Mouse (Mus musculus): ENCODE results near the gene Cpne5.
"Not testable (repeated sequence)": the region's sequence is repeated elsewhere in the genome, so short reads cannot be mapped to it uniquely, and the experiment has no call there.

The Cpne5 gene

DNA sequence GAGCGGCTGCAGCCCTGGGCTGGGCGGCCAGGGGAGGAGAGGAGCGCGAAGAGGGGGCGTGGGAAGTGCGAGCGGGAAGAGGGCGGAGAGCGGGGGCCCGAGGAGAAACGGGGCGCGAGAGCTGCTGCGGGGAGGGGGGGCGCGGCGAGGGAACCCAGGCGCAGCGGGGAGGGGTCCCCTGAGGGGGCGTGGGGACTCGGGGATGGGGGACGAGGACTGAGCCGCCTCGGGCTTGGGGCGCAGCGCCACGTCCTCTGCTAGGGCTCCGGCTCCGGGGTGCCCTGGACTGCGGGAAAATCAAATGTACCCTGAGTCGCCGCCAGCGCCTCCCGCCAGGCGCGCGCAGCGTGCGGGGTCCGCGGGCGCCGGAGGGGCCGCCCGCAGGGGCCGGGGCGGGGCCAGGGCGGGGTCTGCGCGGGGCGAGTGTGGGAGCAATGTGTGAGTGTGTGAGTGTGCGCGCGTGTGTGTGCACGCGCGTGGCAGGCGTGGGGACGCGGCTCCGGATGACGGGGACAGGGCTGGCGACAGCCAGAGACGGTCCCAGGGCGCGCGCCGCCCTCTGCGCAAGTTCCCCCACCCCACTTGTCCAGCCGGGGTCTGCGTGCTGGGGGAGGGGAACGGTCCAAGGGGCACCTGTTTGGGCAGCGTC, at the start of gene Cpne5:
Cpne5 (minus strand) TSS at position 396 of the 649 bp plus-strand sequence.
- DNase-seq (ENCODE audit: low read depth): no peak

DNA sequence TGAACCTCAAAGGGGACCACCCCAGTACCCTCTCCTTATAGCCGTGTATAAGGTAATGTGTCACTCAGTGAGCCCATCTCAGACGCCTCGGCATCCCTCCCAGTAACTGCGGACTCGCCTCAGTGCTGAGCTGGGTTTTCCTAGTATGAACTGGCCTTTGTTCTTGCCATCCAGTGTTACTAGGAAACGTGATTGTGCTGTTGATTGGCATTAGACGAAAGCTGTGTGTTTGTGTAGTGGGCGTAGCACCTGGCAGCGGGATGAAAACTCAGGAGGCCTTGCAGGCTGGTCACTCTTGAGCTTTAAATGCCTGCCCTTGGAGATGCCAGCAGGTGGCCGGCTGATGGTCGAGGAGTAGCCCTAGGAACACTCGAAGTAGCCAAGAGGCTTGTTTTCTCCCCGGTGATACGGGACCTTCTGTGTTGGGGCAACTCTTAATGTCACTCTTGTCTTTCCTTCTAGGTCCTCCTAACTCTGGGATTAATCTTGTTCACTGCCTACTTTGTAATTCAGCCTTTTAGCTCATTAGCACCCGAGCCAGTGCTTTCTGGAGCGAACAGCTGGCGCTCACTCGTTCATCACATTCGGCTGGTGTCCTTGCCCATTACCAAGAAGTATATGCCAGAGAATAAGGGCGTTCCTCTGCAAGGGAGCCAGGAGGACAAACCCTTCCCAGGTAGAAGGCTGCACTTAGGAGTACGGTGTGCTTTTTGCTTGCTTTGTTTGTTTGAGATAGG, 44.4 kb upstream of the Cpne5 start:
- DNase-seq (ENCODE audit: low read depth): no peak

DNA sequence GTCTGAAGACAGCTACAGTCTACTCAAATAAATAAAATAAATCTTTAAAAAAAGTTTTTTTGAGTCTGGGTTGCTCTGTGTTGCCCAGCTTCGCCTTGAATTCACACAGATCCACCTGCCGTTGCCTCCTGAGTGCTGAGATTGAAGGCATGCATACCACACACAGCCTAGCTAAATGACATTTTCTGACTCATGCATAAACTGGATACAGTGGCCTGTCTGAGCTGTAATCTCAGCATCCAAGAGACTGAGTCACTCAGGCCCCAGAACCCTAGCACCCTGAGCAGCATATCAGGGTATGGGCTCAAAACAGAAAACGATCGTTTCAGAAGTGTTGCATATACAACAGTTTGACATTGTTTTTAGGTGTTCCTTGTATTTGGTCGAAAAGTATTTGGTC, 43.6 kb upstream of the Cpne5 start:
- no peak for DNase-seq (ENCODE audit: low read depth)

DNA sequence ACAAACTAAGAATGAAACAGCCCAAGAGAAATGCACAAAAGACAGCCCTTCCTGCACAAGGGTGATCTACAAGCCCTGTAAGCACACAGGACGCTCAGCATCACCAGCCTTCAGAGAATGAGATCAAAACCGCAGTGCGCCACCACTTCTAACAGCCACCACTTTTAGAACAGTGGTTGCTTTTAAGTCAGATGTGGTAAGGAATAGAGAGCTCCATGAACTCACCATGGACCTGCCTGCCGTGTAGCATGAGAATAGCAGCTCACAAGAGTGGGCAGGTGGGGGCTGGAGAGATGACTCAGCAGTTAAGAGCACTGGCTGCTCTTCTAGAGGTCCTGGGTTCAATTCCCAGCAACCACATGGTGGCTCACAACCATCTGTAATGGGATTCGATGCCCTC, 42.5 kb upstream of the Cpne5 start:
- peak; percentile 94 for DNase-seq (ENCODE audit: low read depth)

DNA sequence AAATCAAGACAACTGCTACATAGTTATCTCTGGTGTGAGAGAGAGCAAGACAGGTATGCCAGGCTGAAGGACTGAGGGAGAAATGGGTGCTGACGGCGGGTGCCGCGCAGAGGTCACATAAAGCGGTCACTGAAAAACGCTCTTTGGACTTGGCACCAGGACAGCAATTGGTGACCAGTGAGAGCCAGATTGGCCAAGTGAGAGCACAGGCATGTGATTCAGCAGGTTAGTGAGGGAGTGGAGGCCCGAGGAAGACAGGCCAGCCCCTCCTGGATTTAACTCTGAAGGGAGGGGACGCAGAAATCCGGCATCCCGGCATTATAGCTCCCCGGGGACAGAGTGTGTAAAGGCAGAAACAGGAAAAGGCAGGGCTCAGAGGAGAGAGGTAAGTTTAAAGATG, 35.9 kb upstream of the Cpne5 start:
- no peak for DNase-seq (ENCODE audit: low read depth)

DNA sequence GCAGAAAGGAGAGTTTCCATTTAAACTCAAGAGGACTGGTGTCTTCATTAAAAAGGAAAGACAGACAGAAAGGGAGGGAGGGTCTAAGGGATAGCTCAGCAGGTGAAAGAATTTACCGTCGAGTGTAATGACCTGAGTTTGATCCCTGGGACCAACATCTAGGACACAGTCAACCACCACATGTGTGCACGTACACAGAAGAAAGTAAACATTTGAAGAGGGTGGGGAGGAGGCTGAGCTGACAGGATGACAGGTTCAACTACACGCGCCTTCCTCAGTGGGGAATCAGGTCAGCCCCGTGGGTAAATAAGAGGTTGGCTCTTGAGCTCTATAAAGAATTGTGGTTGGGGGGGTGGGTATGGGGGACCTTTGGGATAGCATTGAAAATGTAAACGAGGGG, 35.2 kb upstream of the Cpne5 start:
- no peak for DNase-seq (ENCODE audit: low read depth)

DNA sequence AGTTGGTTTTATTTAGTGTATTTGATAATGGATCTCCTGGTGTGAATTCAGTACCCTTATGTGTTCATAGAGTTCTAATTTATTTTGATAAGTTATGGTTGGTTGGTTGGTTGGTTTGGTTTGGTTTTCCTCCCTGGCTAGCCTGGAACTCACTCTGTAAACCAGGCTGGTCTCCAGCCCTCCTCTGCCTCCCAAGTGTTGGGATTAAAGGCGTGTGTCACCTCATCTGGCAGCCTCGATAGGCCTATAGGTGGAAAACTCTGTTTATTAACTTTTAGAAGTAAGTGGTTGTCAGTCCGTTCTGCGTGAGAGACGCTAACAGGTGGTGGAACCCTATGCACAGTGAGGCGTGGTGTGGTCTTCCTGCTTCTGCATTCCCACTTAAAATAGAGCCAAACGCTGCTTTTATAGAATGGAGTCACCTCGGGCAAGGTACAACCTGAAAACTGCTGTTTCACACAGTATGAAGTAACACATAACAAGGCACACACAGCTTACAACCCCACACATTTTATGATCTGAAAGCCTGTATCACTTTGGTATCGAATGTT, 32.3 kb upstream of the Cpne5 start:
- DNase-seq (ENCODE audit: low read depth): no peak

DNA sequence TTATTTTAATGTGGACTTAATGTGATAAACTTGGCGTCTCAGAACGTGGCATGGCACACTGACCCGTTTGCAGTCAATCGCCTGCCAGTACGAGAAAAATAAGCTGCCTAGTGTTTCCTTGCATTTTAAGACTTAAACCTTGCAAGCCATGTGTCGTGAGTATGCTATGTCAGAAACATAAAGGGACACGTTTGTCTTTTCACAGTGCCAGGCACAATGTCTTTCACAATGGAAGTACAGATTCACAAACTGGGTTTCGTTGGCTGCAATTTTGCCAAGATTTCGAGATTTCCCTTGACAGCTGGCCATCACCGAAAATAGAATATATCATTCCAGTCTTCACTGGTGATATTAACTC, 31.4 kb upstream of the Cpne5 start:
- DNase-seq (ENCODE audit: low read depth): no peak

DNA sequence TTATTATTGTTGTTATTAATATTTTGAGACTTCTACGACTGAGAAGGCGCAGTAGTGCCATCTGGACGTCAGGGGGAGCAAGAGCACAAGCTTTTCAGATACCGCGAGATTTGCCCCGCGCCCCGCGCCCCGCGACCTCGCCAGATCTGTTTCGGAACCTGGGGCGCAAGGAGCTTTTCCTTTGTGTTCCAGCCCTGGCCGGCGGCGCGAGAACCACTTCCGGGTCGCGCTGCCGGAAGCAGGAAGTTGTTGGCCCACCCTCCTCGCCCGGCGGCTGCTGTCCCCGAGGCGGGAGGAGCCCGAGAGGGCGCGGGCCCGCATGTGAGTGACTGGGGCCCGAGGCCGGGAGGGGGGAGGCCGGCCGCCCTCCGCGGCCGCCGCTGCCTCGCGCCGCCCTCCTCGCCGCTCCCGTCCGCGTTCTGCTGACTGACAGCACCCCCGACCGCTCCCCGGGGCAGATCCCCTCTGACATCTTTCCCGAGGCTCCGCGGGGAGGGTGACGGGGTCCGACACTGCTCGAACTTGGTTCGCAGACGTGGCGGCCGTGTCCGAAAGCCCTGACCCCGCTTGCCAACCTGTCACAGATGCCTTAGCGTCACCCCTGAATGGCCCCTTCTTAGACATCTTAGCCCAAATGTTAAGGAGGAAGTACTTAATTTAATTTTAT, 30.8 kb upstream of the Cpne5 start, which contains the start of gene BC004004:
BC004004 (plus strand) TSS at position 107 of the 667 bp plus-strand sequence.
- DNase-seq (ENCODE audit: low read depth): peak; percentile 94

DNA sequence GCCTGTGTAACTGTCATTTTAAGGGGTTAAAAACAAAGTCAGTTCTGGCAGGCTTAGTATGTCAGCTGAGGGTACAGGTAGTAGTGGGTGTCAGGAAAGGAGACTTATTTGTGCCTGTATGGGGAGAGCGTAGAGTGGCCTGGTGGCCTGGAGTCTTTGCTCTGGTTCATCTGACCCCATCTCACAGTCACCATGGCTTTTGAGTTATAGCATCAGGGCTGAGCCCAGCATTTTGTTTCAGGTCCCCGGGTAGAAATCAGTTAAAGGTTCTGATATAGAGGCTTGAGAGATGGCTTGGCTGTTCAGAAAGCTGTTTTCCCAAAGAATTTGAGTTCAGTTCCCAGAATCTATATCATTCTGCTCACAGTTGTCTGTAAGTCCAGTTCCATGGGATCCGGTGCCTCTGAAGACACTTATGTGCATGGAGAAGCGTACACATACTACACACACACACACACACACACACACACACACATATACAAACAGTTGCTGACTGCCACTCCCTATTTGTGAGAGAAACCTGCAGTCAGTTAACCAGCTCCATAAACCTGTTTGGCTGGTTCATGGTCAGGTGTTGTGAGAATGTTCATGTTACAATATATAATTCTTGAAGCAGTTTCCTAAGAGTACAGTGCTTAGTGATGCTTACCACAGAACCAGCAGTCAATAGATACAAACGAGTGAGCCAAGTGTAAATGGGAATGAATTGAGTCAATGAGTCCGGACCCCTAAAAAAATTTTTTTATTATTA, 30.1 kb upstream of the Cpne5 start:
- DNase-seq (ENCODE audit: low read depth): no peak

DNA sequence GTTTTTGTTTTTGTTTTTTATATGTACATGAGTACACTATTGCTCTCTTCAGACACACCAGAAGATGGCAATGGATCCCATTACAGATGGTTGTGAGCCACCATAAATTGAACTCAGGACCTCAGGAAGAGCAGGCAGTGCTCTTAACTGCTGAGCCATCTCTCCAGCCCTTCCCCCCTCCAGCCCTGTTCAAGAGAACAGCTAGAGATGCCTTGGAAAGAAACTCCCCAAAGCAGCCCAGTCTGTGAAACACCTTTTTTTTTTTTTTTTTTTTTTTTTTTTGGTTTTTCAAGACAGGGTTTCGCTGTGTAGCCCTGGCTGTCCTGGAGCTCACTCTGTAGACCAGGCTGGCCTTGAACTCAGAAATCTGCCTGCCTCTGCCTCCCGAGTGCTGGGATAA, 29.1 kb upstream of the Cpne5 start:
- not testable (repeated sequence) for DNase-seq (ENCODE audit: low read depth)

DNA sequence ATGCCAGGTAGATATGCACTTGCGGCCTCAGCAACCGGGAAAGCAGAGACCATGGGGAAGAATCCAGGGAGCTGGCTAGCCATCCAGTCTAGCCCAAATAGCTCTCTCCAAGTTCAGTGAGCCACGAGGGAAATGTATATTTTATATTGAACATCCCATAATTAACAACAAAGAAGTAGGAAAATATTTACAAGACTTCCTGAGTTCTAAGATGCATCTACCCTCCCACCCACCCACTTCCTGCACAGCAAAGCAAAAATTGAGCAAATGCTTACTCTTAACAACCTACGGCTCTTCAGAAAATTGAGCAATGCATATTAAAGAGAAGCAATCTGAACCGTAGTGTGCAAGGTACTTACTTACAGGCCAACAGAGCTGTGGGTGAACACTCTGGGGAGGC, 26.8 kb upstream of the Cpne5 start:
- DNase-seq (ENCODE audit: low read depth): peak; percentile 57

DNA sequence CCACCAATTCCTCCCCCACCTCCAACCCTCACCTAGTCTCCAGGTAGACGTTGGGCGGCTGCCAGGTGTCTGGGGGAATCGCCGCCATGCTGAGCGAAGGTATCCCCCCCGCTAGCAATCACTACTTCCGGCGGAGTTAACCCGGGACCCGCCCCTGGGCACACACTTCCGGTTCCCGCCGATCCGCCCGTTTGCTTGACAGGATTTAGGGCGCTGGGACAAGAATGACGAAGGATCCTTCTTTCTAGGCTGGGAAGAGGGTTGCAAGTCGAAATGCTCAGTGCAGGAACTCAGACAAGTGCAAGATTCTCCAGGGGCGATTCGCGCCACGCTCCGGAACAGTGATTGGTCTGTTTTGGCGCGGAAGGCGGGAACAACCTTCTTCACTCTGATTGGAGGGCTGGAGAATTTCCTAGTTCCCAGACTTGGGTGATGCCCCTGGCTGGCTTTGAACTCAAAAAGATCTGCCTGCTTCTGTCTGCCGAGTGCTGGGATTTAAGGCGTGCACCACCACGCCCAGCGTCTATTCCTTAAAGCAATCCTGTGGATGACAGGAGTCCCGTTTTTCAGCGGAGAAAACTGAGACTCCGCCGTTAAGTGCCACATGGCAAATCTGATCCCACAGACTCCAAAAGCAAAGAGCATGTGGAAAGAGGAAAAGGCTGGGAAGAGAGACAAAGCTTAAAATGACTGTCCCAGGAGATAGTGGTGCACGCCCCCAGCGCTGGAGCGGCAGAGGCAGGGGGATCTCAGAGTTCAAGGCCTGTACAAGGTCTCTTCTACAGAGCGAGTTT, 26.1 kb upstream of the Cpne5 start, which contains the start of gene Ppil1:
Ppil1 (minus strand) TSS at position 347 of the 794 bp plus-strand sequence.
- peak; percentile 87 for DNase-seq (ENCODE audit: low read depth)

DNA sequence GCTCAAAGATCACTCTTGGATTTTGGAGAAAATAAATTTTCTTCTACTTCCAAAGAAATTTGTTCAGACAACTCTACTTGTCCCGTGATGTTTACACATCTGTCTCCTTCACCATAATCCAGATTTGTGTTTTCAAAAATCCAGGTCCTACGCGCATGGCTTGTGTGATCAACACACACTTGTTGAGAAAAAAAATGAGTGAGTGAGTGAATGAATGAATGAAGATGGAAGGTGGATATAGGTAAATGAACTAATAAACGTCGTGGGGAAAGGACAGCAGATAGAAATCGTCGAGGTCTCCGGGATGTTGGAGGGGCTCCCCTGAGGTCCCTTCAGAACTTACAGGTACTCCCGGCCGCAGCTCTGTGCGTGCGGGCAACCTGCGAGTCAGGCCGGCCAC, 25.4 kb upstream of the Cpne5 start:
- DNase-seq (ENCODE audit: low read depth): no peak

DNA sequence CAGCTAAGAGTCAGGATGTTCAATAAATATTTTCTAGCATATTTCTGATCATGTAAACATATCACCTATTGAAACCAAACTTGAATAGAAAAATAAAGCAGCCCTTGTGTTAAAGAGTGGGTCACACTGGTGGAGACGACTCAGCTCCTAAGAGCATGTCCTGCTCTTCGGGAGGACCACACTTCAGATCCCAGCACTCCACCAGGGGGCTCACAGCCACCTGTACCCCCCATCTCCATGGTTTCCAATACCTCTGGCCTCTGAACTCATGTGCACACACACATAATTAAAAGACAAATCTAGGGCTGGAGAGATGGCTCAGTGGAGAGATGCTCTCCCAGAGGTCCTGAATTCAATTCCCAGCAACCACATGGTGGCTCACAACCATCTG, 24.3 kb upstream of the Cpne5 start:
- peak; percentile 37 for DNase-seq (ENCODE audit: low read depth)

DNA sequence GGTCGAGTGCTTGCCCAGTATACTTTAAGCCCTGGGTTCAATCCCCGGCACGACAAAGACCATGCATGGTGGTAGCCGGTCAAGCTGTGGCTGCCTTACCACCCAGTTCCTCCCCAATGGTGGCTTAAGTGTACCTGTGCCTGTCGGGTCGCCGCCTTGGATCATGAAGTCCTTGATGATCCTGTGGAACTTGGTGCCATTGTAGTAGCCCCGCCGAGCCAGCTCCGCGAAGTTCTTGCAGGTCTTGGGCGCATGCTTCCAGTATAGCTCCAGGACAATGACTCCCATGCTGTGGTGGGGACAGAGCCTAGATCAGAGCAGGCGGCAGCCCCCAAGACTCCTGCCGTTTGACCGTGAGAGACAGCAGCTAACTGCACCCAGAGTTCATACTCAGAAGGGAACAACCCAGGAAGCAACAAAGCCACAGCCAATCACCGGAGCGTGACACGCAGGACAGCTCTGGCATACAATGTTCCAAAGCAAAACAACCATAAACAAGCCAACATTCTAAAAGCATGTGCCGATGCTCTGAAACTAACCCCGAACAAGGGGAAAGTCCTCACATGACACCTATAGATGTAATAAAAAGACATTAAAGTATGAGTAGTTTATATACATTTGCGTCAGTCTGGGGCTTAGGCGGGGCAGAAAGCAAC, 23.8 kb upstream of the Cpne5 start:
- peak; percentile 53 for DNase-seq (ENCODE audit: low read depth)

DNA sequence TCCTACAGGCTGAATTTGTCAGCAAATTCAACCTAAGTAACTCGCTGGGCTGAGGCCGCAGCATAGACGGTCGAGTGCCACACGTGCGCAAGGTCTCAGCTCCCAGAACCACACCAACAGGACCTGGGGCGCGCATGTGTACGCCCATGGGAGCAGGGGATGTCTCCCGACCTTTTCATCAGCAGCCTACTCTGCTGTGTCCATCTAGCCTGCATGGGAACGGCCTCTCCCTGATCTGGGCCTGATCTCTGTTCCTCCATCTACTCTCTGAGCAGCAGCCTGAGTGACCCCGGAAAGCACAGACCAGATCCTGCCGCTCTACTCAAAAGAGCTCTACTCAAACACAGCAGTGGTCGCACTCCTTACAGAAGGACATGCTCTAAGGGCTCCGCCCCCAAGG, 22.5 kb upstream of the Cpne5 start:
- no peak for DNase-seq (ENCODE audit: low read depth)

DNA sequence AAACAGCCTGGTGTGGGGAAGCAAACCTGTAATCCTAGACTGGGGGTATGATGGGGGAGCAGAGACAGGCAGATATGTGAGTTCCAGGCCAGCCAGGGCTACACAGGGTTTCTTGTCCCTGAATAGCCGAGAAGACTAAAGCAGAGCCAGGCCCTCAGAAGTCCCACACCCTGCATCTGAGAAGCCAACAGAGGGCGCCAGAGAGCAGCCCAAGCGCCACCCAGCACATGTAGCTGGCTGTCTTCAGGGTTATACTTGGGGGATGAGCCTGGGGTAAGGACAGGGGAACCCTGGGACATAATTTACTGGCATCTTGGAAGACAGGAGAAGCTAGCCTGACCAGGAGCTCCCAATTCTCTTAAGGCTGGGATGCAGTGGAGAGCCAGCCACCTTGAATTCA, 21.5 kb upstream of the Cpne5 start:
- peak; percentile 93 for DNase-seq (ENCODE audit: low read depth)

DNA sequence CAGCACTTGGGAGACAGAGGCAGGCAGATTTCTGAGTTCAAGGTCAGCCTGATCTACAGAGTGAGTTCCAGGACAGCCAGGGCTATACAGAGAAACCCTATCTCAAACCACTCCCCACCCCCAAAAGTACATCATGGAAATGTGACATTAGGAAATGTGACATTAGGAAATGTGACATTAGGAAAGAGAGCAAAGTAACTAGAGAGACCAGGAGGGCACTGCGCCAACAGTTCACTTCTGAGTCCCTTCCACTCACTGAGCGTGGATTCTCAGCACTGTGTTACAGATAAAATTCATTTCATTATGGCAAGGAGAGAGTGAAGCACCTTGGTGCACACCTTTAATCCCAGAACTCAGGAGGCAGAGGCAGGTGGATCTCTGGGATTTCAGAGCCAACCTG, 21.0 kb upstream of the Cpne5 start:
- DNase-seq (ENCODE audit: low read depth): no peak

DNA sequence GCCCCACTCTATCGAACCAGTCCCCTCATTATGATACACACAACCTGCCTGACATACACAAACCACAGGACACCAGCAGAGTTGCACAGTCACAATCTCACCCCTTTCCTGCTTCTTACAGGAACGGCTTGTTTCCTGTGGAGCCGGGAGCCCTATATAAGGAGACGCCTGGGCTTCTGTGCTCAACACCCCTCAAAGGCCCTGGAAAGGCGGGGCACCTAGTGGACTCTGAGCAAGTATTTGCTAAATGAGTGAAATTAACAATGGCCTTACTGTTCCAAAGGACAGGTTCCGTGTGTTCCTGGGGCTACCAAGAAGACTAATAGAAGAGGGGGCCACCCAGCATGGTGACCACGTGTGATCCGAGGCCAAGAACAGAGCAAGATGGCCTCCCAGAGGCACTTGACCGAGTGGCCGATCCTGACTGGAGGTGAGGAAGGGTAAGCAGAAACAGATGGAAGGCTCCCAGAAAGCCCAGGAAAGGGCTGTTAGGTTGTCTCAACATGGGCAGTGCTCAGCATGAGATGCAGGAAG, 20.1 kb upstream of the Cpne5 start:
- DNase-seq (ENCODE audit: low read depth): no peak

Data from naive thymus-derived CD4-positive, alpha-beta T cell, adult 2 months (primary cell).